Mouse (Mus musculus): ENCODE data around the gene Xkr7. TPM values are rescaled to one million over a fixed set of nuclear protein-coding genes. Genes with fewer than 3 reads are reported as not detected.

Gene Xkr7
- polyA plus RNA-seq, 1 experiment from 2014 or later, result 1.7 TPM

- no peaks in the 10 kb centered on the region for H3K9me3 ChIP-seq (replicated peaks)
- H3K27ac ChIP-seq, result no peak overlapping the region
- no peak overlapping the region for H3K4me3 ChIP-seq
- no peaks in the 10 kb centered on the region for H3K36me3 ChIP-seq
- H3K9ac ChIP-seq, result no peak overlapping the region
- H3K27me3 ChIP-seq, result no peaks in the 10 kb centered on the region
- no peak overlapping the region for H3K4me2 ChIP-seq (replicated peaks)
- H3K4me1 ChIP-seq, result no peaks in the 10 kb centered on the region
- WGBS, result 91% methylated on average over 4 of the region's 4 CpGs
- no peak for ATAC-seq (ENCODE audit: low FRiP score)
Observed at GRCm38 (mm10) chr2:153083824-153084223, 52.2 kb downstream of the Xkr7 start.

GRCm38 (mm10) chr2:153084261-153084976 lies 52.8 kb downstream of the Xkr7 start:
- WGBS, result 69% methylated on average over 7 of the region's 7 CpGs
- no peaks in the 10 kb centered on the region for H3K4me1 ChIP-seq
- no peaks in the 10 kb centered on the region for H3K27me3 ChIP-seq
- H3K9ac ChIP-seq, result no peak overlapping the region
- no peak overlapping the region for H3K4me2 ChIP-seq (replicated peaks)
- H3K4me3 ChIP-seq, result no peak overlapping the region
- no peaks in the 10 kb centered on the region for H3K36me3 ChIP-seq
- ATAC-seq (ENCODE audit: low FRiP score), result no peak
- H3K27ac ChIP-seq, result no peak overlapping the region
- no peaks in the 10 kb centered on the region for H3K9me3 ChIP-seq (replicated peaks)

GRCm38 (mm10) chr2:153085556-153085955 lies 53.9 kb downstream of the Xkr7 start:
- no peaks in the 10 kb centered on the region for H3K9me3 ChIP-seq (replicated peaks)
- H3K9ac ChIP-seq, result no peak overlapping the region
- no peak overlapping the region for H3K4me3 ChIP-seq
- H3K36me3 ChIP-seq, result no peaks in the 10 kb centered on the region
- no peaks in the 10 kb centered on the region for H3K27me3 ChIP-seq
- no peak overlapping the region for H3K4me2 ChIP-seq (replicated peaks)
- no peak overlapping the region for H3K27ac ChIP-seq
- no peaks in the 10 kb centered on the region for H3K4me1 ChIP-seq
- ATAC-seq (ENCODE audit: low FRiP score), result no peak
- WGBS, result 92% methylated on average over 6 of the region's 6 CpGs

GRCm38 (mm10) chr2:153086166-153086565 lies 54.5 kb downstream of the Xkr7 start:
- H3K27ac ChIP-seq, result no peak overlapping the region
- no peaks in the 10 kb centered on the region for H3K27me3 ChIP-seq
- no peaks in the 10 kb centered on the region for H3K36me3 ChIP-seq
- no peak for ATAC-seq (ENCODE audit: low FRiP score)
- WGBS, result 90% methylated on average over 4 of the region's 4 CpGs
- no peaks in the 10 kb centered on the region for H3K4me1 ChIP-seq
- H3K4me2 ChIP-seq (replicated peaks), result no peak overlapping the region
- H3K9me3 ChIP-seq (replicated peaks), result no peaks in the 10 kb centered on the region
- H3K9ac ChIP-seq, result no peak overlapping the region
- no peak overlapping the region for H3K4me3 ChIP-seq

GRCm38 (mm10) chr2:153087091-153087490 lies 55.4 kb downstream of the Xkr7 start:
- Histone ChIP-seq H3K4me2 (replicated peaks) (no peak overlapping the region), H3K9me3 (replicated peaks) (no peaks in the 10 kb centered on the region), H3K36me3 (no peaks in the 10 kb centered on the region), H3K9ac (no peak overlapping the region), H3K27me3 (no peaks in the 10 kb centered on the region), H3K27ac (no peak overlapping the region), H3K4me1 (no peaks in the 10 kb centered on the region), H3K4me3 (no peak overlapping the region)
- 90% methylated on average over 10 of the region's 10 CpGs for whole genome bisulfite sequencing
- no peak for ATAC-seq (ENCODE audit: low FRiP score)

GRCm38 (mm10) chr2:153089316-153089715 lies 57.7 kb downstream of the Xkr7 start:
- 50% methylated on average over 2 of the region's 2 CpGs for WGBS
- ATAC-seq (ENCODE audit: low FRiP score), result no peak
- Histone ChIP-seq H3K9me3 (replicated peaks) (no peaks in the 10 kb centered on the region), H3K4me2 (replicated peaks) (no peak overlapping the region), H3K27me3 (no peaks in the 10 kb centered on the region), H3K9ac (no peak overlapping the region), H3K36me3 (no peaks in the 10 kb centered on the region), H3K4me1 (no peaks in the 10 kb centered on the region), H3K27ac (no peak overlapping the region), H3K4me3 (no peak overlapping the region)

- ATAC-seq (ENCODE audit: low FRiP score), result no peak
- WGBS, result 49% methylated on average over 10 of the region's 10 CpGs
- no peaks in the 10 kb centered on the region for H3K27me3 ChIP-seq
Observed at GRCm38 (mm10) chr2:153090551-153091165, 59.0 kb downstream of the Xkr7 start.

More at GRCm38 (mm10) chr2:153090551-153091165, 59.0 kb downstream of the Xkr7 start:
- Histone ChIP-seq H3K4me2 (replicated peaks) (no peak overlapping the region), H3K4me1 (no peaks in the 10 kb centered on the region), H3K9me3 (replicated peaks) (no peaks in the 10 kb centered on the region), H3K27ac (no peak overlapping the region), H3K4me3 (no peak overlapping the region), H3K9ac (no peak overlapping the region), H3K36me3 (no peaks in the 10 kb centered on the region)

Other genes starting within 250 kb of the Xkr7 start
- gene Bcl2l1, start 200.1 kb upstream of the Xkr7 start, polyA plus RNA-seq (2016; fragmentation: Nextera tagmentation; extraction: Ambion mirVana), result 155 and 166 TPM in 2 replicates
- gene Tpx2, start 183.9 kb upstream of the Xkr7 start, polyA plus RNA-seq (2016; fragmentation: Nextera tagmentation; extraction: Ambion mirVana), result 81.5 and 87.9 TPM in 2 replicates
- gene Mylk2, start 120.5 kb upstream of the Xkr7 start, polyA plus RNA-seq (2016; fragmentation: Nextera tagmentation; extraction: Ambion mirVana), result 0.10 TPM in 1 of 2 replicates, not detected in the other
- 1.3 and 2.5 TPM in 2 replicates for gene Foxs1, start 98.6 kb upstream of the Xkr7 start, polyA plus RNA-seq (2016; fragmentation: Nextera tagmentation; extraction: Ambion mirVana)
- gene Dusp15, start 80.2 kb upstream of the Xkr7 start, polyA plus RNA-seq (2016; fragmentation: Nextera tagmentation; extraction: Ambion mirVana), result 2.8 and 2.9 TPM in 2 replicates
- gene Ttll9, start 69.4 kb upstream of the Xkr7 start, polyA plus RNA-seq (2016; fragmentation: Nextera tagmentation; extraction: Ambion mirVana), result 2.4 and 3.9 TPM in 2 replicates
- gene Pdrg1, start 16.4 kb upstream of the Xkr7 start, polyA plus RNA-seq (2016; fragmentation: Nextera tagmentation; extraction: Ambion mirVana), result 127 and 131 TPM in 2 replicates
- gene Ccm2l, start 34.1 kb downstream of the Xkr7 start, polyA plus RNA-seq (2016; fragmentation: Nextera tagmentation; extraction: Ambion mirVana), result 2.8 and 3.3 TPM in 2 replicates
- 2.9 and 3.5 TPM in 2 replicates for gene Hck, start 76.6 kb downstream of the Xkr7 start, polyA plus RNA-seq (2016; fragmentation: Nextera tagmentation; extraction: Ambion mirVana)
- 83.9 and 84.7 TPM in 2 replicates for gene Tm9sf4, start 129.5 kb downstream of the Xkr7 start, polyA plus RNA-seq (2016; fragmentation: Nextera tagmentation; extraction: Ambion mirVana)
- gene Tspyl3, start 193.6 kb downstream of the Xkr7 start, polyA plus RNA-seq (2016; fragmentation: Nextera tagmentation; extraction: Ambion mirVana), result 13.7 and 14.9 TPM in 2 replicates
- gene Plagl2, start 209.6 kb downstream of the Xkr7 start, polyA plus RNA-seq (2016; fragmentation: Nextera tagmentation; extraction: Ambion mirVana), result 15.5 and 19.0 TPM in 2 replicates
- 5.4 and 5.6 TPM in 2 replicates for gene Pofut1, start 209.7 kb downstream of the Xkr7 start, polyA plus RNA-seq (2016; fragmentation: Nextera tagmentation; extraction: Ambion mirVana)

Measured in hindbrain, embryonic 12.5 days (tissue).